Mouse (Mus musculus) midbrain, embryonic 12.5 days (tissue): ENCODE results near the gene Il18. TPM values are rescaled to one million over a fixed set of nuclear protein-coding genes. Genes with fewer than 3 reads are reported as not detected.
A peak's percentile ranks its signal among the peaks of the same experiment; 100 is the strongest.

Experiments
- ATAC-seq: fragments of 200-750 bp; cut with Nextera tagmentation; 2 replicates; pipeline ENCODE4 v1.8.0; 2017; ENCODE audit warnings: low read depth, moderate TSS enrichment, moderate library complexity; ENCODE audit not compliant: low FRiP score
- H3K27ac ChIP-seq: fragments of 300-500 bp; sonication (generic); replicated peaks from 2 replicates; pipeline ENCODE4 v1.5.1; 2016; ENCODE audit warnings: mild to moderate bottlenecking
- H3K27me3 ChIP-seq: fragments of 300-500 bp; sonication (generic); 2 replicates; pipeline ENCODE4 v1.6.1; 2016; ENCODE audit warnings: mild to moderate bottlenecking
- H3K36me3 ChIP-seq: fragments of 300-500 bp; sonication (generic); 2 replicates; pipeline ENCODE4 v1.6.1; 2016
- H3K4me1 ChIP-seq: fragments of 300-500 bp; sonication (generic); 2 replicates; pipeline ENCODE4 v1.6.1; 2016
- H3K4me2 ChIP-seq: fragments of 300-500 bp; sonication (generic); replicated peaks from 2 replicates; pipeline ENCODE4 v1.6.1; 2016; ENCODE audit warnings: mild to moderate bottlenecking, moderate library complexity
- H3K4me3 ChIP-seq: fragments of 300-500 bp; sonication (generic); 2 replicates; pipeline ENCODE4 v1.5.1; 2016; ENCODE audit warnings: mild to moderate bottlenecking
- H3K9ac ChIP-seq: fragments of 300-500 bp; sonication (generic); replicated peaks from 2 replicates; pipeline ENCODE4 v1.6.1; 2016; ENCODE audit warnings: mild to moderate bottlenecking, moderate library complexity
- H3K9me3 ChIP-seq: fragments of 300-500 bp; sonication (generic); 2 replicates; pipeline ENCODE4 v1.6.1; 2016; ENCODE audit warnings: mild to moderate bottlenecking
- WGBS: fragments of 180-500 bp; shearing (Covaris S2); methylation state at CpG from one replicate; pipeline ENCODE4 v1.1.7; 2016; 5-methylcytosine and 5-hydroxymethylcytosine counted together
- polyA plus RNA-seq: library from polyadenylated mRNA; unstranded; fragments of >200 nt; fragmentation: Nextera tagmentation; extraction: Ambion mirVana; gene quantifications from 2 replicates; pipeline ENCODE4 v1.2.1, GENCODE M21; 2016

Gene Il18
- polyA plus RNA-seq, 1 experiment from 2014 or later, result 21.9 TPM

DNA sequence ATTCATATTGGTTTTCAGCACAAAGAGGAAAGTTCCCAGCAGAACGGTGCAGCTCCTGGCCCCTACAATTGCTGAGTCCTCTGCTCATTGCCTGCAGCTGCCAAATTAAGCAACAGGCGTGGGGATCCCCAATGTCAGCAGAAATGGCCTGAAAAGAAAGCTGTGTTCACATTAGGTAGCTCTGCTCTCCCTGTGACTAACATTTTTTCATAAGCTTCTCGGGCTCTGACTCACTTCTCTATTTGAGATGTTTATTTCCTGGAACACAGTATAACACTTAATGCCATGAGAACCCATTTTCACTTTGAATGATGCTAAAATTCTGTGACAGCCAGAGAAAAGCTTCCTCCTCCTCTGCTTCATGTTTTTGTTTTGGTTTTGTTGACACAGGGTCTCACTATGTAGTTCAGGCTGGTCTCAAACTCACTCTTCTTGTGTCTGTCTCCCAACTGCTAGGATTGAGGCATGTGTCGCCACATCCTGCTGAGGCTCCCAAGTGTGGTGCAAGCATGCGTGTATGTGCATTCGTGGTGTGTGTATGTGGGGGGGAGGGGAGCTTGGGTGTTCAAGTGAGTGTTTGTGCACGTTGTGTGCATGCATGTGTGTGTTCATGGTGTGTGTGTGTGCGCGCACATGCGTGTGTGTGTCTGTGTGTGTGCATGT lies 36.4 kb downstream of the Il18 start:
- H3K4me2 ChIP-seq, result no peak overlapping the region
- no peak overlapping the region for H3K9ac ChIP-seq
- H3K27ac ChIP-seq, result no peak overlapping the region
- ATAC-seq, result no peak
- H3K9me3 ChIP-seq, result no peaks in the 10 kb centered on the region
- H3K4me3 ChIP-seq, result no peak overlapping the region
- no peaks in the 10 kb centered on the region for H3K4me1 ChIP-seq
- 82% methylated on average over 10 of the region's 10 CpGs for WGBS
- H3K27me3 ChIP-seq, result no peaks in the 10 kb centered on the region
- H3K36me3 ChIP-seq, result peaks cover 12% of the 10 kb centered on the region

DNA sequence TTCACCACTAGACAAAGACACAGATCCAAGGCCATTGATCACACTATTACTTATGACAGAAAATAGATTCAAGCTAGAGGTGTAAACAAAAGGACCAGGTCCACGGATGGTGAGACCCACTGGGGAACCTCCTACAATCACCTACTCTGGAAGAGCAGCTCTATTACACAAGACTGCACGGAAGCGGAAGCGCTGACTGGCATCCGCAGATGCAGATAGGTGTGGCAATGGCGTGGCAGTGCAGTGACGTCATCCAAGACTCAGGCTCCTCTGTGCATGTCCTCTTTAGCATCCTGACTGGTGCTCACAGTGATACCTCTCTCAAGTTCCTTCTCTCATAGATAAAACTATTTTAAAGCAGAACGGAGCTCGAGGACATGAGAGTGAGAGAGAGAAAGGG lies 38.3 kb downstream of the Il18 start:
- Histone ChIP-seq H3K9me3 (no peaks in the 10 kb centered on the region), H3K9ac (no peak overlapping the region), H3K36me3 (peaks cover 31% of the 10 kb centered on the region), H3K4me1 (no peaks in the 10 kb centered on the region), H3K4me3 (no peak overlapping the region), H3K4me2 (no peak overlapping the region), H3K27ac (no peak overlapping the region), H3K27me3 (no peaks in the 10 kb centered on the region)
- WGBS, result 92% methylated on average over 9 of the region's 9 CpGs
- ATAC-seq, result no peak

DNA sequence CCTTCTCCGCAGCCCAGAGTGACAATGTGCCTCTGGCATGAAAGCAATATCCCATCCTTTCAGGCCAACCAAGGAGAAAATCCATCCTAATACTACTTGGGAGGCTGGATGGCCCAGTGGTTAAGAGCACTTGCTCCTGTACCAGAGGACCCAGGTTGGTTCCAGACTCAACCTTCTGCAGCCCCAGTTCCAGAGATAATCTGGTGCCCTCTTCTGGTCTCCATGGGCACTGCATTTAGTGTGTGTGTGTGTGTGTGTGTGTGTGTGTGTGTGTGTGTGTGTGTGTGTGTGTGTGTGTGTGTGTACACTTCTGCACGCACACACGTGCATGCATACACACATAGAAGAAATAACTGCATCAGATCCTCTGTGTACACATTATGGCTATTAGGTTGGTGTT lies 38.9 kb downstream of the Il18 start:
- no peaks in the 10 kb centered on the region for H3K9me3 ChIP-seq
- 83% methylated on average over 3 of the region's 3 CpGs for WGBS
- no peak overlapping the region for H3K27ac ChIP-seq

DNA sequence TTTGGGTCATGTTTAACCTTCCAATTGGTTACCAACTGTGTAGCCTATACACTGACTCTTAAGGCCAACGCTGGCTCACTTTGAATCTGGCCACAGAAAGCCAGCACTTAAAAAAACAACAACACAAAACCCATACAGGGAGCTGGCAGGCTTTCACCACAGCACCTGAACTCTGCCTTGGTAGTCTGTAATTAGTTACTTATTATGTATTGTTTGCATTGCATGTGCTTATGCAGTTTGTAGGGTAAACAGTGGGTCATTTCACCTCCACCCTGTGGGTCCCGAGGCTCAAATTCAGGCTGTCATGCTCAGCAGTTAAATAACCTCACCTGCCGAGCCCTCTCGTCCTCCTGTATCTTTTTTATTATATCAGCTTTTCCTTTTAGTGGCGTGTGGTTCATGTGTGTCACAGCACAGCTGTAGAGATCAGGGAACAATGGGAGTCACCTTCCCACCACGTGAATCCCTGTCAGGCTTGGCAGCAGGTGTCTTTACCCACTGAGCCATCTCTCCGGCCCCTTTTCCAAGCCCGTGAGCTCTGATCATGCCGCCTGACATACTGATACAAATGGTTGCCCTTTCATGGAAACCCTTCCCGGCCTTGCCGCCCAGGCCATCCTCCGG lies 40.3 kb downstream of the Il18 start:
- Histone ChIP-seq H3K36me3 (peaks cover 50% of the 10 kb centered on the region), H3K9me3 (no peaks in the 10 kb centered on the region), H3K4me2 (no peak overlapping the region), H3K4me1 (no peaks in the 10 kb centered on the region), H3K9ac (no peak overlapping the region), H3K27me3 (no peaks in the 10 kb centered on the region), H3K27ac (no peak overlapping the region), H3K4me3 (no peak overlapping the region)
- ATAC-seq, result no peak
- 85% methylated on average over 12 of the region's 12 CpGs for WGBS

More for the DNA sequence above, 38.9 kb downstream of the Il18 start:
- Histone ChIP-seq H3K36me3 (peaks cover 37% of the 10 kb centered on the region), H3K27me3 (no peaks in the 10 kb centered on the region), H3K4me2 (no peak overlapping the region), H3K9ac (no peak overlapping the region), H3K4me3 (no peak overlapping the region), H3K4me1 (no peaks in the 10 kb centered on the region)
- no peak for ATAC-seq

DNA sequence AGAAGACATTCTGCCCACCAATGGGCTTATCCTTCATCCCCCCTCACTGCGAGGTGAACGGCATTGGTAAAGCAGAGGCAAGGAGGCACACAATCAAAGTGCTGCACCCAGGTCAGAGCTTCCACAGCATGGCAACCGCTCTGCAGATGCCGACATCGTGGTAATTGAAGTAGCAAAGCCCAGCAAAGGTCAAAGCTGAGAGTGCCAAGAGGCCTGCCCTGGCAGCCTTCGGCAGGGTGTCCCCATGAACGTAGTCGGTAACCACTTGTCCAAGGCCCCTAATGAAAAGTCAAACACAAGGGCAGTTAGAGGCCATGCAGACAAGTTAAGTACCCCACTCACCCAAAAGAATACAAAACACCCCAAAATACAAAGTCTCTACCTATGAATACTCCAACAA lies 42.3 kb downstream of the Il18 start:
- Histone ChIP-seq H3K27me3 (no peaks in the 10 kb centered on the region), H3K9ac (no peak overlapping the region), H3K4me2 (no peak overlapping the region), H3K27ac (no peak overlapping the region), H3K36me3 (peaks cover 58% of the 10 kb centered on the region), H3K4me3 (no peak overlapping the region), H3K4me1 (peaks cover under 1% of the 10 kb centered on the region), H3K9me3 (no peaks in the 10 kb centered on the region)
- 97% methylated on average over 8 of the region's 8 CpGs for WGBS
- ATAC-seq, result no peak

DNA sequence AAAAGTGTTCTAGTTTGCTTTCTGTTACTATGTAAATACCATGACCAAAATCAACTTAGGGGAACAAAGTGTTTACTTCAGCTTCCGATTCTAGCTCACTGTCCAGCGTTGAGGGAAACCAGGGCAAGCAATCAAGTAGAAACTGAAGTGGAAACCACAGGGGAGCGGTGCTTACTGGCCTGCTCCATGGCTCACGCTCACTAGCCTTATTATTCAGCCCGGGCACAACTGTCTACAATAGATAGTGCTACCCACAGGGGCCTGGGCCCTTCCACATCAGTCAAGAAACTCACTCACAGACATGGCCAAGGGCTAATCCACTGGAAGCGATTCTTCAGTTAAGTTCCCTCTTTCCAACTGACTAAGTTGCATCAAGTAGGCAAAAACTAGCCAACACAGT lies 46.9 kb downstream of the Il18 start:
- no peaks in the 10 kb centered on the region for H3K9me3 ChIP-seq
- no peaks in the 10 kb centered on the region for H3K27me3 ChIP-seq
- H3K4me1 ChIP-seq, result peaks cover 23% of the 10 kb centered on the region
- 86% methylated on average over 6 of the region's 6 CpGs for WGBS
- ATAC-seq, result no peak
- no peak overlapping the region for H3K4me2 ChIP-seq
- no peak overlapping the region for H3K9ac ChIP-seq
- H3K36me3 ChIP-seq, result peaks cover 47% of the 10 kb centered on the region
- H3K27ac ChIP-seq, result no peak overlapping the region
- no peak overlapping the region for H3K4me3 ChIP-seq

DNA sequence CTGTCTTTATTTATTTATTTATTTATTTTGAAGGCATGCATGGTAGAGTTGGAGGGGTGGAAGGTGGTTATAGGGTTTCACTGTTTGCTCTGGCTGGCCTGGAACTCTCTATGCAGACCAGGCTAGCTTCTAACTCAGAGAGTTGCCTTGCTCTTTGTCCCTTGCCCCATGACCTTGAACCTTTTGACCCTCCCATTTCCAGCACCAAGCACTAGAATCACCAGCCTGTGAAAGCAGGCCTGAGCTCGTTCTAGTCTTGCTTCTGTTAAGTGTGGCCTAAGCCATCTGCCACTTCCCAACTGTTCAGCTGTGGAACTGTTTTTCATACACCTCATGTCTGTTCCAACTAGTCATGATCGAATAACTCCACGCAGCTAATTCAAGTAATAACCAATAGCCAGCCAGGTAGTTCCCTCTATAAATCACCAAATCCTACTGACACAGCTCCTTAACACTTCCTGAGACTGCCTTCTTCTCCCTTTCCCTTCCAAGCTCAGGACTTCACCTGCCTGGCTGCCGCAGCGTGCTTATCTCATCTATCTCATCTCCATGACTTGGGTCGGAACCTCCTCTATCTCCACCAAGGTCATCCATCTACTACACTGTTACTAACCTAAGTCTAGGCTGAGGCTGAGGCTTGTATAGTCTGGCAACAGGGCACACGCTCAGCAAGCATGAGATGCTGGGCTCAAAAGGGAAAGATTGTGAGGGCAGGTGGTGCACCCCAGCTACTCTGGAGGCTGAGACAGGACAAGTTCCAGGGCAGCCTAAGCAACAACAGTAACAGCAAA lies 47.6 kb downstream of the Il18 start:
- Histone ChIP-seq H3K9me3 (no peaks in the 10 kb centered on the region), H3K27me3 (no peaks in the 10 kb centered on the region), H3K4me3 (peak overlapping the region; percentile 80), H3K4me2 (peak overlapping the region; percentile 83), H3K9ac (peak overlapping the region; percentile 88; the same call in 1 of the 2 replicates), H3K36me3 (peaks cover 46% of the 10 kb centered on the region), H3K4me1 (peaks cover 23% of the 10 kb centered on the region), H3K27ac (no peak overlapping the region)
- 89% methylated on average over 7 of the region's 7 CpGs for WGBS
- ATAC-seq, result no peak

DNA sequence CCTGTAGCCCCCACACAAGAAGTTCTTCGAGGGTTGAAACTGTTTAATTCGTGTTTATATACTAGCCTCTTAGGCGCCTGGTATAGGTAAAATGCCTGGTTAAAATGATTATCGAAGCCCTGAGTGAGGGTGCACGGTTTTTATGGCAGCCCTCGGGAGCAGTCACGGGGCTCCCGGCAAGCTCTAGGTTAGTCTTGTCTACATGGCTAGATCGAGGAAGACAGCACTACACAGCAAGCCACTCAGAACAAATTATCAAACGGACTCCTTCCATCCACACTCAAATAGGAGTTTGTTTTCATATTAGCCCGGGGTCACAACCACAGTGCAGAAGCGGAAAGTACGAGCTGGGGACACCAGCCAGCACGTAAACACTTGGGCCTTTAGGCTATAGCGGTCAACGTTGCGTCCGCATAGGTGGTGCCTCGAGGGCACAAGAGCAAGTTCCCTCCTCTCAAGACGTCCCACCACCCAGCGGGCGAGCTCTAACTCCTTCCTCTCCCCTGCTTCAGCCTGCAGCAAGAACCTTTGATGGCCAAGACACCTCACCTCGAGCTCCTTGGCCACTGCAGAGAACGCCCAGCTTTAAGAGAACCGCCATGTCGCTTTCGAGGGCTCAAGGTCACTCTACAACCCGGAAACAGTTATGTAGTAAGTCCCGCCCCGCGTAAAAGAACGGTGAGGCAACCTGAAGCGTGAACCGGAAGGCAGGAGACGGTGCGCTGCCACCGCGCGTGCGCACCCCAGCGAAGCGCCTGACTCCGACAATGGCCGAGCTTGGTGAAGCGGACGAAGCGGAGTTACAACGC lies 48.8 kb downstream of the Il18 start, which contains the start of the genes Sdhd and Timm8b:
Gene Sdhd, minus strand, starts transcription at position 624 of the 809 bp plus-strand sequence.
Gene Timm8b, plus strand, starts transcription at position 722 of the 809 bp plus-strand sequence.
- Histone ChIP-seq H3K9ac (peak within 1 kb of the TSS; percentile 88), H3K4me1 (peaks cover 23% of the 10 kb centered on the region), H3K4me2 (peak within 1 kb of the TSS; percentile 83), H3K27me3 (no peaks in the 10 kb centered on the region), H3K4me3 (peak within 1 kb of the TSS; percentile 80), H3K9me3 (no peaks in the 10 kb centered on the region), H3K27ac (peak within 1 kb of the TSS; percentile 88), H3K36me3 (peaks cover 46% of the 10 kb centered on the region)
- peak; percentile 98 for ATAC-seq
- 1% methylated on average over 48 of the region's 48 CpGs for WGBS

DNA sequence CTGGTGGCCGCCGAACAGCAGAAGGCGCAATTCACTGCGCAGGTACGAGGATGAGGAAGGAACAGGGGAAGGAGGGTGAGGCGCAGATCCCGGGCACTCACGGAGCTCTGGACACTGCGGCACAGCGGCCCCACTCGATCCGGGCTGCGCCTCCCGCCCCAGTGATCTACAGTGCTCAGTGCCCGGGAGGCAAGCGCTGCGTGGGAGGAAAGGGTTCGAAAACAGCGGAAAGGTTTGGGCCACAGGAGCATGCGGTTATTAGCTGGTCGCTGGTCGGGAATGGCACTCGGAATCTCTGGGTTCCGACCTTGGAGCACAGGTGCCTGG lies 49.3 kb downstream of the Il18 start:
- Histone ChIP-seq H3K9me3 (no peaks in the 10 kb centered on the region), H3K9ac (peak overlapping the region; percentile 88), H3K27me3 (no peaks in the 10 kb centered on the region), H3K27ac (peak overlapping the region; percentile 88), H3K4me1 (peaks cover 23% of the 10 kb centered on the region), H3K4me2 (peak overlapping the region; percentile 83), H3K36me3 (peaks cover 44% of the 10 kb centered on the region), H3K4me3 (peak overlapping the region; percentile 80)
- peak; percentile 90 for ATAC-seq
- 1% methylated on average over 24 of the region's 24 CpGs for WGBS

DNA sequence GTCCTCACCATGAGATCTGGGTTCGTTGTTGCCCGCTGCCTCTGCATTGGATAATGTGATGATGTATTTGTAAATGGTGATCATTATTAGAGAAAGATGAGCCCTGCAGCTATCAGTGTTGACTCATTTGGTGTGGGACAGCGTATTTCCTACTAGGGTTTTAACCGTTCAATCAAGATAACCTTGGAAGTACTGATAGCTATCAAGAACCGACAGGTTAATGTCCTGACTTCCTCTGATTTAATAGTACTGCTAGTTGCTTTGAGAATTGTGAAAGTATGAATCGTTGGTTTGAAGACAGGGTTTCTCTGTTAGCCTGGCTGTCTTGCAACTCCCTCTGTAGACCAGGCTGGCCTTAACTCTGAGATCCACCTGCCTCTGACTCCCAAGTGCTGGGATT lies 49.7 kb downstream of the Il18 start:
- Histone ChIP-seq H3K9me3 (no peaks in the 10 kb centered on the region), H3K4me3 (peak overlapping the region; percentile 80), H3K27ac (peak overlapping the region; percentile 88), H3K4me2 (peak overlapping the region; percentile 83), H3K4me1 (peaks cover 23% of the 10 kb centered on the region), H3K9ac (peak overlapping the region; percentile 88), H3K27me3 (no peaks in the 10 kb centered on the region), H3K36me3 (peaks cover 43% of the 10 kb centered on the region)
- 7% methylated on average over 6 of the region's 6 CpGs for WGBS
- no peak for ATAC-seq

DNA sequence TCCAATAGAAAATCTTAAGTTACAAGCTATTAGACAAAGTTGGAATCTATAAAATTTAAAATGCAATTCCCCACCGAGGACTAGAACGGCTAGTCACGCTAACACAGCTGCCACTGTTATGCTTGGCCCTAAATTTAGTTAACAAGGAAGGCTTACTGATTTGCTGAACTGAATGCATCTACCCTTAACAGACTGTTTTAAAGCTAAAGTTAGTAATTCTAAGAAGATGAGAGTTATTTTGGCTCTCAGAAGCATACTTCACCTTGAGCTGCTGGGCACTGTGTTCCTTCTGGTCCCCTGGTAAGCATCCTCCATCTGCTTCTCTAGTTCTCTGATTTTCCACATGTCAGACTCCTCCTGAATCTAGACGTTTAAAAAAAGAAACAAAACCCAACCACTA lies 57.5 kb downstream of the Il18 start:
- Histone ChIP-seq H3K4me2 (no peak overlapping the region), H3K27me3 (no peaks in the 10 kb centered on the region), H3K4me1 (peaks cover 11% of the 10 kb centered on the region), H3K27ac (no peak overlapping the region), H3K4me3 (no peak overlapping the region), H3K9me3 (no peaks in the 10 kb centered on the region), H3K36me3 (peaks cover 74% of the 10 kb centered on the region), H3K9ac (no peak overlapping the region)
- 93% methylated on average over 4 of the region's 4 CpGs for WGBS
- no peak for ATAC-seq
